Mouse (Mus musculus) ES-CJ7 (cell line): ENCODE data around the gene Ankrd33.
A peak's percentile ranks its signal among the peaks of the same experiment; 100 is the strongest.

Source experiments
- DNase-seq: peaks from one replicate; pipeline ENCODE4 v3.0.0; 2011; ENCODE audit warnings: low read depth, low spot score

The Ankrd33 gene

GRCm38 (mm10) chr15:101115511-101116110 is at the start of gene Ankrd33:
Ankrd33 (plus strand) TSS chr15:101115755.
- DNase-seq: no peak

- no peak for DNase-seq
These were observed 49.1 kb upstream of the Ankrd33 start for GRCm38 (mm10) chr15:101066364-101066847.

GRCm38 (mm10) chr15:101066920-101067696 is 48.4 kb upstream of the Ankrd33 start:
- DNase-seq: peak; percentile 43

GRCm38 (mm10) chr15:101068029-101068428 is 47.5 kb upstream of the Ankrd33 start:
- DNase-seq: no peak

GRCm38 (mm10) chr15:101068671-101069070 is 46.9 kb upstream of the Ankrd33 start:
- DNase-seq: no peak

GRCm38 (mm10) chr15:101069641-101070190 is 45.8 kb upstream of the Ankrd33 start:
- no peak for DNase-seq

- no peak for DNase-seq
These were observed 44.8 kb upstream of the Ankrd33 start for GRCm38 (mm10) chr15:101070762-101071161.

- no peak for DNase-seq
These were observed 42.8 kb upstream of the Ankrd33 start for GRCm38 (mm10) chr15:101072736-101073135.

- DNase-seq: no peak
These were observed 41.5 kb upstream of the Ankrd33 start for GRCm38 (mm10) chr15:101074067-101074466.

GRCm38 (mm10) chr15:101075150-101075549 is 40.4 kb upstream of the Ankrd33 start:
- no peak for DNase-seq

- DNase-seq: no peak
These were observed 39.9 kb upstream of the Ankrd33 start for GRCm38 (mm10) chr15:101075656-101076055.

- DNase-seq: no peak
These were observed 39.2 kb upstream of the Ankrd33 start for GRCm38 (mm10) chr15:101076071-101077000.

- peak; percentile 59 for DNase-seq
These were observed 38.3 kb upstream of the Ankrd33 start for GRCm38 (mm10) chr15:101077001-101077812.

- DNase-seq: no peak
These were observed 37.5 kb upstream of the Ankrd33 start, which contains the start of gene Fignl2 for GRCm38 (mm10) chr15:101077813-101078730. Fignl2 (minus strand) TSS chr15:101078567.

GRCm38 (mm10) chr15:101078731-101079156 is 36.8 kb upstream of the Ankrd33 start:
- no peak for DNase-seq

- no peak for DNase-seq
These were observed 35.5 kb upstream of the Ankrd33 start for GRCm38 (mm10) chr15:101080031-101080520.

GRCm38 (mm10) chr15:101081035-101081548 is 34.5 kb upstream of the Ankrd33 start:
- DNase-seq: peak; percentile 49

GRCm38 (mm10) chr15:101082236-101082635 is 33.3 kb upstream of the Ankrd33 start:
- peak; percentile 97 for DNase-seq

GRCm38 (mm10) chr15:101084499-101084898 is 31.1 kb upstream of the Ankrd33 start:
- no peak for DNase-seq
